In the genomic region with DNA sequence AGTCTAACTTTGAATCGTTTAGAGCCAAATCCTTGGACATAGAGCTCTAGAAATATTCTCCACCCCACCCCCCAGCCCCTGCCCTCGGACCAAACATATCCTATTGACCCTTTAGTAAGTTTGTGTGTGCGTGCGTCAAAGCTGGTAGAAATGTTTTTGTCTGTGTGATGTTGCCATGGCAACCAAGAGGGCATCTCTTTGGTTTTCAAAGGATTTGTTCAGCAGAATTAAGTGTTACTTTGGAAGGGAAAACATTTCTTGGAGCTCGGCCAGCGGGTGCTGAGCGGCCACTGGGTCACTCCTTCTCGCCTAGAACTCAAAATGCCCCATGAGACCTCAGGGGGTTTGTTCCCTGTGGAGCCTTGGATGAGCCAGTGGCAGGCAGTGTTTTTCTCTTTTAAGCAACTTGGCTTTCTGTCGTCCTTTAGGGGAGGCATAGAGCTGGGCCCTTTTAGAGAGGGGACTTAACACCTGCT, we compare ENCODE assay signal across 10 mouse cellular contexts.
DNase-seq lines count a peak whose midpoint lies in the region; ATAC-seq and TF ChIP-seq lines count a peak whose summit lies in the region.
"Had no signal": no experiment of that assay in that cellular context is flagged by ENCODE, and none has a peak within 500 bp of the region (broad histone marks: within the 10 kb centered on the region; RNA-seq: fewer than 3 reads in every experiment).

No protein-coding gene starts in this region.

- peak; percentile 45 for ATAC-seq in forebrain, embryonic 11.5 days (replicated peaks; ENCODE audit: low FRiP score)
- ATAC-seq in neural tube, embryonic 15.5 days (ENCODE audit: low FRiP score): 0 out of 2 replicates have a peak, but pooled peaks have one; percentile 33

- no peak overlapping the region for H3K4me3 ChIP-seq in forebrain, embryonic 11.5 days (ENCODE audit: low read depth, low read length)
- no peak overlapping the region for H3K4me3 ChIP-seq in lung, adult 2 months (replicated peaks; ENCODE audit: extremely low read depth, low read depth, low read length)
- H3K4me3 ChIP-seq in neural tube, embryonic 15.5 days (replicated peaks): no peak overlapping the region
- H3K4me3 ChIP-seq: heart, embryonic 13.5 days; liver, embryonic 13.5 days had no signal

- DNase-seq in adrenal gland, postnatal 10 days: peak; percentile 72
- DNase-seq in adrenal gland, adult 18-20 months (ENCODE audit: low spot score in 2 of 2): no peak
- DNase-seq in Muller cell, postnatal 12 days (ENCODE audit: inconsistent ontology term): peak; percentile 92
- peak; percentile 72 for DNase-seq in forebrain, embryonic 11.5 days (ENCODE audit: low spot score)
- peak; percentile 53 for DNase-seq in lung, adult 2 months
- no peak for DNase-seq in urinary bladder, postnatal 36 days (ENCODE audit: low spot score in 2 of 2)
- DNase-seq in thymus, postnatal 25 days: no peak
- DNase-seq: liver, embryonic 13.5 days had no signal

- no peaks in the 10 kb centered on the region for H3K27me3 ChIP-seq in forebrain, embryonic 11.5 days (ENCODE audit: control insufficient read depth, insufficient read depth, low read length)
- no peaks in the 10 kb centered on the region for H3K27me3 ChIP-seq in neural tube, embryonic 15.5 days (replicated peaks)
- H3K27me3 ChIP-seq: heart, embryonic 13.5 days; liver, embryonic 13.5 days had no signal

- no peak overlapping the region for H3K9ac ChIP-seq in forebrain, embryonic 11.5 days (ENCODE audit: low read length)
- H3K9ac ChIP-seq in neural tube, embryonic 15.5 days (replicated peaks): no peak overlapping the region
- H3K9ac ChIP-seq: heart, embryonic 13.5 days; liver, embryonic 13.5 days had no signal

- H3K36me3 ChIP-seq in forebrain, embryonic 11.5 days (ENCODE audit: control insufficient read depth, insufficient read depth, low read length): no peaks in the 10 kb centered on the region
- H3K36me3 ChIP-seq in neural tube, embryonic 15.5 days: no peaks in the 10 kb centered on the region
- H3K36me3 ChIP-seq: liver, embryonic 13.5 days had no signal

- H3K27ac ChIP-seq in forebrain, embryonic 11.5 days (ENCODE audit: low read depth, low read length): no peak overlapping the region
- no peak overlapping the region; the same call in 1 of the 2 replicates for H3K27ac ChIP-seq in neural tube, embryonic 15.5 days (replicated peaks)
- H3K27ac ChIP-seq: heart, embryonic 13.5 days; liver, embryonic 13.5 days had no signal

- TF ChIP-seq POLR2A in lung, adult 2 months (IDR thresholded peaks at IDR 0.05; ENCODE audit: borderline replicate concordance, extremely low read depth, low read depth, low read length): no peak

- peaks cover 5% of the 10 kb centered on the region; the same call in 1 of the 2 replicates for H3K4me1 ChIP-seq in forebrain, embryonic 11.5 days (replicated peaks; ENCODE audit: control insufficient read depth, insufficient read depth, low read length)
- H3K4me1 ChIP-seq in lung, adult 2 months (ENCODE audit: control insufficient read depth, insufficient read depth, low read length): peaks cover 5% of the 10 kb centered on the region; the same call in 1 of the 2 replicates
- H3K4me1 ChIP-seq in neural tube, embryonic 15.5 days: peaks cover 48% of the 10 kb centered on the region
- H3K4me1 ChIP-seq: liver, embryonic 13.5 days had no signal

- WGBS in forebrain, embryonic 11.5 days: 6% methylated on average over 9 of the region's 9 CpGs
- WGBS in lung, adult 2 months: 26% methylated on average over 9 of the region's 9 CpGs
- WGBS in neural tube, embryonic 15.5 days: 6% methylated on average over 9 of the region's 9 CpGs

- H3K4me2 ChIP-seq in forebrain, embryonic 11.5 days (ENCODE audit: low read depth, low read length, severe bottlenecking): no peak overlapping the region
- H3K4me2 ChIP-seq in neural tube, embryonic 15.5 days: no peak overlapping the region
- H3K4me2 ChIP-seq: heart, embryonic 13.5 days; liver, embryonic 13.5 days had no signal

- no peaks in the 10 kb centered on the region for H3K9me3 ChIP-seq in forebrain, embryonic 11.5 days (ENCODE audit: control insufficient read depth, low read length)
- H3K9me3 ChIP-seq in neural tube, embryonic 15.5 days (replicated peaks): no peaks in the 10 kb centered on the region
- H3K9me3 ChIP-seq: heart, embryonic 13.5 days; liver, embryonic 13.5 days had no signal

- TF ChIP-seq CTCF in lung, adult 2 months (IDR thresholded peaks at IDR 0.05; ENCODE audit: insufficient read depth, low read length): no peak

Comparison
In these comparisons a context has a peak if more than half of its experiments do, and no peak if none do; other contexts are left out.
1. DNase-seq: peak in adrenal gland, postnatal 10 days (single experiment), Muller cell, postnatal 12 days (single experiment), forebrain, embryonic 11.5 days (single experiment) and lung, adult 2 months (single experiment); none in adrenal gland, adult 18-20 months (0 of 2), urinary bladder, postnatal 36 days (0 of 2) and thymus, postnatal 25 days (single experiment).